Mouse (Mus musculus) kidney, embryonic 14.5 days (tissue): ENCODE results near the gene Tjap1. TPM values are rescaled to one million over a fixed set of nuclear protein-coding genes. Genes with fewer than 3 reads are reported as not detected.

Source experiments
- ATAC-seq: fragments of 200-750 bp; cut with Nextera tagmentation; 2 replicates; pipeline ENCODE4 v1.8.0; 2017; ENCODE audit warnings: moderate number of reproducible peaks, mild to moderate bottlenecking, moderate TSS enrichment, moderate library complexity; ENCODE audit not compliant: low FRiP score, low TSS enrichment
- H3K27ac ChIP-seq: fragments of 300-500 bp; sonication (generic); 2 replicates; pipeline ENCODE4 v1.5.1; 2014; ENCODE audit warnings: low read depth, mild to moderate bottlenecking, low read length, moderate library complexity, mixed read lengths
- H3K27me3 ChIP-seq: fragments of 300-500 bp; sonication (generic); 2 replicates; pipeline ENCODE4 v1.6.1; 2014; ENCODE audit warnings: mild to moderate bottlenecking, low read length; ENCODE audit not compliant: control insufficient read depth, insufficient read depth
- H3K36me3 ChIP-seq: fragments of 300-500 bp; sonication (generic); 2 replicates; pipeline ENCODE4 v1.6.1; 2014; ENCODE audit warnings: low read length, mixed read lengths; ENCODE audit not compliant: control insufficient read depth, insufficient read depth
- H3K4me1 ChIP-seq: fragments of 300-500 bp; sonication (generic); 2 replicates; pipeline ENCODE4 v1.6.1; 2014; ENCODE audit warnings: low read length, mixed read lengths; ENCODE audit not compliant: control insufficient read depth, insufficient read depth
- H3K4me2 ChIP-seq: fragments of 300-500 bp; sonication (generic); replicated peaks from 2 replicates; pipeline ENCODE4 v1.6.1; 2014; ENCODE audit warnings: low read depth, mild to moderate bottlenecking, low read length
- H3K4me3 ChIP-seq: fragments of 300-500 bp; sonication (generic); 2 replicates; pipeline ENCODE4 v1.5.1; 2014; ENCODE audit warnings: mild to moderate bottlenecking, low read length
- H3K9ac ChIP-seq: fragments of 300-500 bp; sonication (generic); 2 replicates; pipeline ENCODE4 v1.6.1; 2014; ENCODE audit warnings: low read depth, mild to moderate bottlenecking, low read length, moderate library complexity
- H3K9me3 ChIP-seq: fragments of 300-500 bp; sonication (generic); 2 replicates; pipeline ENCODE4 v1.6.1; 2016; ENCODE audit warnings: low read length; ENCODE audit not compliant: control insufficient read depth
- WGBS: fragments of 180-500 bp; shearing (Covaris S2); extraction: QIAGEN DNeasy Blood & Tissue Kit; methylation state at CpG from one replicate; pipeline ENCODE4 v1.1.7; 2014; 5-methylcytosine and 5-hydroxymethylcytosine counted together
- polyA plus RNA-seq: library from polyadenylated mRNA; unstranded; fragments of >200 nt; fragmentation: Nextera tagmentation; extraction: Ambion mirVana; gene quantifications from 2 replicates; pipeline ENCODE4 v1.2.1, GENCODE M21; 2014

Tjap1 gene
- polyA plus RNA-seq, 1 experiment from 2014 or later: 39.4 TPM

- no peaks in the 10 kb centered on the region for H3K4me1 ChIP-seq
- WGBS: 86% methylated on average over 10 of the region's 10 CpGs
- no peak for ATAC-seq
- H3K4me2 ChIP-seq: no peak overlapping the region
- H3K9ac ChIP-seq: no peak overlapping the region
- no peaks in the 10 kb centered on the region for H3K9me3 ChIP-seq
- no peaks in the 10 kb centered on the region for H3K27me3 ChIP-seq
- no peak overlapping the region for H3K27ac ChIP-seq
- no peaks in the 10 kb centered on the region; the same call in 1 of the 2 replicates for H3K36me3 ChIP-seq
- no peak overlapping the region for H3K4me3 ChIP-seq
Observed at GRCm38 (mm10) chr17:46310515-46310914, 27.7 kb upstream of the Tjap1 start.

- no peaks in the 10 kb centered on the region for H3K4me1 ChIP-seq
- H3K4me2 ChIP-seq: no peak overlapping the region
- 85% methylated on average over 12 of the region's 12 CpGs for WGBS
- H3K9ac ChIP-seq: no peak overlapping the region
- no peak overlapping the region for H3K4me3 ChIP-seq
- ATAC-seq: no peak
- peaks cover 4% of the 10 kb centered on the region; the same call in 1 of the 2 replicates for H3K36me3 ChIP-seq
- no peak overlapping the region for H3K27ac ChIP-seq
- no peaks in the 10 kb centered on the region for H3K27me3 ChIP-seq
- no peaks in the 10 kb centered on the region for H3K9me3 ChIP-seq
Observed at GRCm38 (mm10) chr17:46309835-46310234, 27.0 kb upstream of the Tjap1 start.

GRCm38 (mm10) chr17:46306956-46307355 lies 24.1 kb upstream of the Tjap1 start:
- Histone ChIP-seq H3K9ac (no peak overlapping the region), H3K4me3 (no peak overlapping the region), H3K27me3 (no peaks in the 10 kb centered on the region), H3K27ac (no peak overlapping the region), H3K4me2 (no peak overlapping the region), H3K9me3 (no peaks in the 10 kb centered on the region), H3K36me3 (peaks cover 7% of the 10 kb centered on the region), H3K4me1 (no peaks in the 10 kb centered on the region)
- WGBS: 90% methylated on average over 15 of the region's 15 CpGs
- no peak for ATAC-seq

- no peak for ATAC-seq
- 95% methylated on average over 9 of the region's 9 CpGs for WGBS
- peaks cover 7% of the 10 kb centered on the region for H3K36me3 ChIP-seq
- H3K4me2 ChIP-seq: no peak overlapping the region
- no peak overlapping the region for H3K27ac ChIP-seq
- peaks cover 6% of the 10 kb centered on the region; the same call in 1 of the 2 replicates for H3K27me3 ChIP-seq
- no peaks in the 10 kb centered on the region for H3K9me3 ChIP-seq
- no peak overlapping the region for H3K4me3 ChIP-seq
- H3K4me1 ChIP-seq: no peaks in the 10 kb centered on the region
- no peak overlapping the region for H3K9ac ChIP-seq
Observed at GRCm38 (mm10) chr17:46304184-46304583, 21.4 kb upstream of the Tjap1 start.

- WGBS: 77% methylated on average over 12 of the region's 12 CpGs
- peaks cover 7% of the 10 kb centered on the region for H3K36me3 ChIP-seq
- 0 out of 2 replicates have a peak, but pooled peaks cover 8% of the 10 kb centered on the region for H3K4me1 ChIP-seq
Observed at GRCm38 (mm10) chr17:46301892-46302291, 19.1 kb upstream of the Tjap1 start.

GRCm38 (mm10) chr17:46298220-46298913 lies 15.5 kb upstream of the Tjap1 start:
- Histone ChIP-seq H3K27me3 (peaks cover 53% of the 10 kb centered on the region), H3K9me3 (no peaks in the 10 kb centered on the region), H3K27ac (no peak overlapping the region), H3K36me3 (peaks cover 2% of the 10 kb centered on the region; the same call in 1 of the 2 replicates), H3K4me2 (peak overlapping the region; percentile 100), H3K4me1 (0 out of 2 replicates have a peak, but pooled peaks cover 8% of the 10 kb centered on the region), H3K4me3 (peak overlapping the region; percentile 59), H3K9ac (peak overlapping the region; percentile 57)
- ATAC-seq: peak; percentile 88
- under 1% methylated on average over 39 of the region's 48 CpGs for WGBS

More at GRCm38 (mm10) chr17:46301892-46302291, 19.1 kb upstream of the Tjap1 start:
- H3K27ac ChIP-seq: no peak overlapping the region
- H3K27me3 ChIP-seq: peaks cover 24% of the 10 kb centered on the region
- no peak overlapping the region for H3K9ac ChIP-seq
- H3K4me3 ChIP-seq: no peak overlapping the region
- ATAC-seq: no peak
- no peak overlapping the region for H3K4me2 ChIP-seq
- no peaks in the 10 kb centered on the region for H3K9me3 ChIP-seq

- Histone ChIP-seq H3K4me2 (peak within 1 kb of the TSS; percentile 100), H3K27ac (no peak within 1 kb of the TSS), H3K36me3 (no peaks in the 10 kb centered on the region), H3K9me3 (no peaks in the 10 kb centered on the region), H3K4me1 (0 out of 2 replicates have a peak, but pooled peaks cover 8% of the 10 kb centered on the region), H3K27me3 (peaks cover 56% of the 10 kb centered on the region), H3K4me3 (peak within 1 kb of the TSS; percentile 59), H3K9ac (peak within 1 kb of the TSS; percentile 57)
- ATAC-seq: peak; percentile 37
- WGBS: under 1% methylated on average over 62 of the region's 86 CpGs
Observed at GRCm38 (mm10) chr17:46297364-46298219, 14.8 kb upstream of the Tjap1 start, which contains the start of gene Dlk2. Dlk2 (plus strand) TSS chr17:46297421.

- Histone ChIP-seq H3K27ac (no peak overlapping the region), H3K4me3 (peak overlapping the region; percentile 59), H3K9ac (no peak overlapping the region), H3K9me3 (no peaks in the 10 kb centered on the region), H3K4me1 (0 out of 2 replicates have a peak, but pooled peaks cover 8% of the 10 kb centered on the region), H3K36me3 (no peaks in the 10 kb centered on the region), H3K4me2 (peak overlapping the region; percentile 100), H3K27me3 (peaks cover 59% of the 10 kb centered on the region)
- ATAC-seq: no peak
- WGBS: 14% methylated on average over 6 of the region's 6 CpGs
Observed at GRCm38 (mm10) chr17:46297028-46297363, 14.2 kb upstream of the Tjap1 start.
